In genomic region chr4:108046136-108046535, GRCm38 (mm10) we compare ENCODE assay signal across 23 mouse cellular contexts. TPM values are rescaled to one million over a fixed set of nuclear protein-coding genes. Genes with fewer than 3 reads are reported as not detected.
A peak's percentile ranks its signal among the peaks of the same experiment; 100 is the strongest.
DNase-seq lines count a peak whose midpoint lies in the region; ATAC-seq and TF ChIP-seq lines count a peak whose summit lies in the region.
"Had no signal": no experiment of that assay in that cellular context is flagged by ENCODE, and none has a peak within 500 bp of the region (broad histone marks: within the 10 kb centered on the region; RNA-seq: fewer than 3 reads in every experiment).

No protein-coding gene starts in this region.

- ATAC-seq in hindbrain, embryonic 16.5 days = peak; percentile 42; the same call in 1 of the 2 replicates
- ATAC-seq in hindbrain, embryonic 14.5 days (ENCODE audit: low FRiP score) = no peak
- no peak for ATAC-seq in limb, embryonic 14.5 days (ENCODE audit: low FRiP score, low read depth)
- ATAC-seq: forebrain, postnatal 0 days; intestine, embryonic 16.5 days had no signal

- no peak overlapping the region for H3K27ac ChIP-seq in hindbrain, embryonic 16.5 days (ENCODE audit: low read depth, low read length)
- no peak overlapping the region for H3K27ac ChIP-seq in hindbrain, embryonic 14.5 days
- peak overlapping the region; percentile 27; the same call in 1 of the 2 replicates for H3K27ac ChIP-seq in limb, embryonic 10.5 days
- peak overlapping the region; percentile 39 for H3K27ac ChIP-seq in limb, embryonic 14.5 days (replicated peaks; ENCODE audit: low read depth, low read length)
- H3K27ac ChIP-seq: forebrain, embryonic 10.5 days; heart, embryonic 13.5 days; hindbrain, embryonic 12.5 days; kidney, embryonic 15.5 days; liver, embryonic 14.5 days; lung, embryonic 15.5 days; neural tube, embryonic 12.5 days had no signal

- peaks cover 15% of the 10 kb centered on the region for H3K36me3 ChIP-seq in hindbrain, embryonic 16.5 days (ENCODE audit: control insufficient read depth, insufficient read depth, low read length)
- peaks cover 66% of the 10 kb centered on the region for H3K36me3 ChIP-seq in hindbrain, embryonic 14.5 days (replicated peaks; ENCODE audit: control insufficient read depth, insufficient read depth)
- H3K36me3 ChIP-seq in limb, embryonic 10.5 days = peaks cover 62% of the 10 kb centered on the region
- peaks cover 56% of the 10 kb centered on the region for H3K36me3 ChIP-seq in limb, embryonic 14.5 days (ENCODE audit: control insufficient read depth, insufficient read depth, low read length)

- 83% methylated on average over 8 of the region's 8 CpGs for WGBS in hindbrain, embryonic 16.5 days
- whole genome bisulfite sequencing in hindbrain, embryonic 14.5 days = 90% methylated on average over 8 of the region's 8 CpGs
- WGBS in limb, embryonic 10.5 days = 89% methylated on average over 8 of the region's 8 CpGs
- 56% methylated on average over 8 of the region's 8 CpGs for WGBS in limb, embryonic 14.5 days

- H3K4me3 ChIP-seq in hindbrain, embryonic 16.5 days (ENCODE audit: low read length) = no peak overlapping the region
- no peak overlapping the region for H3K4me3 ChIP-seq in hindbrain, embryonic 14.5 days (replicated peaks; ENCODE audit: low read length)
- H3K4me3 ChIP-seq in limb, embryonic 10.5 days = no peak overlapping the region
- no peak overlapping the region for H3K4me3 ChIP-seq in limb, embryonic 14.5 days (replicated peaks; ENCODE audit: low read length)
- H3K4me3 ChIP-seq: forebrain, embryonic 10.5 days; heart, embryonic 13.5 days; hindbrain, embryonic 12.5 days; kidney, embryonic 15.5 days; lung, embryonic 15.5 days; neural tube, embryonic 12.5 days had no signal

- no peak for TF ChIP-seq POLR2A in limb, embryonic 14.5 days (IDR thresholded peaks at IDR 0.05; ENCODE audit: borderline replicate concordance, extremely low read depth, insufficient read depth, insufficient read length)

- intact Hi-C loops in gastrocnemius, postnatal 14 days (cut with DNase I; ENCODE audit: low total_unique reads) = no loop called here
- intact Hi-C loops in gastrocnemius, postnatal 36 days (cut with DNase I) = no loop called here

- no peak overlapping the region for H3K9ac ChIP-seq in hindbrain, embryonic 16.5 days (ENCODE audit: low read depth, low read length)
- no peak overlapping the region for H3K9ac ChIP-seq in hindbrain, embryonic 14.5 days
- H3K9ac ChIP-seq in limb, embryonic 14.5 days (ENCODE audit: low read depth, low read length, severe bottlenecking) = no peak overlapping the region
- H3K9ac ChIP-seq: forebrain, postnatal 0 days; heart, embryonic 13.5 days; hindbrain, embryonic 12.5 days; kidney, embryonic 15.5 days; liver, embryonic 14.5 days; lung, embryonic 15.5 days; neural tube, embryonic 12.5 days had no signal

- peak; percentile 52 for DNase-seq in gastrocnemius, postnatal 14 days
- no peak for DNase-seq in gastrocnemius, postnatal 36 days
- no peak for DNase-seq in hindbrain, embryonic 14.5 days (ENCODE audit: low spot score)
- no peak for DNase-seq in limb, embryonic 10.5 days (ENCODE audit: low spot score)
- DNase-seq in limb, embryonic 14.5 days (ENCODE audit: low spot score) = no peak
- no peak for DNase-seq in kidney, adult 9 months
- DNase-seq: cerebellum, adult 8-10 months; forebrain, postnatal 0 days; kidney, postnatal 4 days; lung, postnatal 4 days; right cerebral cortex, postnatal 4 days; thymus, adult 2 months had no signal

- H3K27me3 ChIP-seq in hindbrain, embryonic 16.5 days (replicated peaks; ENCODE audit: control insufficient read depth, insufficient read depth, low read length) = no peaks in the 10 kb centered on the region
- H3K27me3 ChIP-seq in hindbrain, embryonic 14.5 days (ENCODE audit: control insufficient read depth, insufficient read depth, low read length) = no peaks in the 10 kb centered on the region
- H3K27me3 ChIP-seq in limb, embryonic 10.5 days (ENCODE audit: low read depth, poor library complexity, severe bottlenecking) = no peaks in the 10 kb centered on the region
- H3K27me3 ChIP-seq in limb, embryonic 14.5 days (ENCODE audit: control insufficient read depth, insufficient read depth, low read length) = no peaks in the 10 kb centered on the region
- H3K27me3 ChIP-seq: heart, embryonic 13.5 days; hindbrain, embryonic 12.5 days; kidney, embryonic 15.5 days; lung, embryonic 15.5 days; neural tube, embryonic 12.5 days had no signal

- no peaks in the 10 kb centered on the region for H3K4me1 ChIP-seq in hindbrain, embryonic 16.5 days (ENCODE audit: control insufficient read depth, insufficient read depth, low read depth, low read length)
- H3K4me1 ChIP-seq in hindbrain, embryonic 14.5 days (replicated peaks; ENCODE audit: control insufficient read depth, insufficient read depth, low read length) = no peaks in the 10 kb centered on the region
- peaks cover 12% of the 10 kb centered on the region; the same call in 1 of the 2 replicates for H3K4me1 ChIP-seq in limb, embryonic 10.5 days
- peaks cover 2% of the 10 kb centered on the region; the same call in 1 of the 2 replicates for H3K4me1 ChIP-seq in limb, embryonic 14.5 days (ENCODE audit: control insufficient read depth, insufficient read depth, low read length)
- H3K4me1 ChIP-seq: hindbrain, embryonic 12.5 days; kidney, embryonic 15.5 days; lung, embryonic 15.5 days; neural tube, embryonic 12.5 days had no signal

- no peaks in the 10 kb centered on the region for H3K9me3 ChIP-seq in hindbrain, embryonic 16.5 days (ENCODE audit: control insufficient read depth, low read length)
- no peaks in the 10 kb centered on the region for H3K9me3 ChIP-seq in hindbrain, embryonic 14.5 days (ENCODE audit: control insufficient read depth, low read length)
- H3K9me3 ChIP-seq in limb, embryonic 10.5 days (replicated peaks) = no peaks in the 10 kb centered on the region
- no peaks in the 10 kb centered on the region for H3K9me3 ChIP-seq in limb, embryonic 14.5 days (ENCODE audit: control insufficient read depth, low read length)
- H3K9me3 ChIP-seq: forebrain, embryonic 10.5 days; heart, embryonic 13.5 days; hindbrain, embryonic 12.5 days; kidney, embryonic 15.5 days; lung, embryonic 15.5 days; neural tube, embryonic 12.5 days had no signal

- H3K4me2 ChIP-seq in hindbrain, embryonic 16.5 days (ENCODE audit: low read length) = no peak overlapping the region
- no peak overlapping the region for H3K4me2 ChIP-seq in hindbrain, embryonic 14.5 days (replicated peaks)
- no peak overlapping the region for H3K4me2 ChIP-seq in limb, embryonic 14.5 days (replicated peaks; ENCODE audit: low read depth, low read length, severe bottlenecking)
- H3K4me2 ChIP-seq: heart, embryonic 13.5 days; hindbrain, embryonic 12.5 days; kidney, embryonic 15.5 days; lung, embryonic 15.5 days; midbrain, embryonic 11.5 days; neural tube, embryonic 12.5 days had no signal

RNA-seq across cellular contexts. Expression of gene Podn, which starts 50.1 kb away (rescaled TPM):
- 1 to 10 TPM; 7.0 to 10.0 TPM for total RNA-seq in gastrocnemius, postnatal 14 days (2021)
- total RNA-seq in gastrocnemius, postnatal 36 days (2021) = 1 to 10 TPM; 9.2 to 9.9 TPM
- 0.29 and 0.62 TPM in 2 replicates for polyA plus RNA-seq in hindbrain, embryonic 16.5 days (2015; fragmentation: Nextera tagmentation; extraction: Ambion mirVana)
- 0.29 and 0.68 TPM in 2 replicates for polyA plus RNA-seq in hindbrain, embryonic 14.5 days (2014; fragmentation: Nextera tagmentation; extraction: Ambion mirVana)
- 0.16 and 0.33 TPM in 2 replicates for polyA plus RNA-seq in limb, embryonic 10.5 days (2016; fragmentation: Nextera tagmentation; extraction: Ambion mirVana)
- polyA plus RNA-seq in limb, embryonic 14.5 days (2012; rRNA removed) = 23.0 and 27.9 TPM in 2 replicates
- 3.5 and 4.4 TPM in 2 replicates for polyA plus RNA-seq in limb, embryonic 14.5 days (2014; fragmentation: Nextera tagmentation; extraction: Ambion mirVana)
- total RNA-seq: monocyte, adult 5-6 weeks had no signal

Comparison
In these comparisons a context has a peak if more than half of its experiments do, and no peak if none do; other contexts are left out.
1. H3K27ac ChIP-seq: peak in limb, embryonic 10.5 days (single experiment) and limb, embryonic 14.5 days (single experiment); none in hindbrain, embryonic 16.5 days (single experiment) and hindbrain, embryonic 14.5 days (single experiment).